Mouse (Mus musculus) ovary, postnatal 36 days (tissue): ENCODE measurements at regions not wholly inside any gene's neighbourhood (a gene's known extent, or its start where the extent isn't known, plus 50 kb on each side); places are given as distances from the start of the nearest gene placed in this dataset.

Experiments used
- DNase-seq: peaks from one replicate; pipeline ENCODE4 v3.0.0; 2022; ENCODE audit warnings: low spot score, mixed read lengths

DNA sequence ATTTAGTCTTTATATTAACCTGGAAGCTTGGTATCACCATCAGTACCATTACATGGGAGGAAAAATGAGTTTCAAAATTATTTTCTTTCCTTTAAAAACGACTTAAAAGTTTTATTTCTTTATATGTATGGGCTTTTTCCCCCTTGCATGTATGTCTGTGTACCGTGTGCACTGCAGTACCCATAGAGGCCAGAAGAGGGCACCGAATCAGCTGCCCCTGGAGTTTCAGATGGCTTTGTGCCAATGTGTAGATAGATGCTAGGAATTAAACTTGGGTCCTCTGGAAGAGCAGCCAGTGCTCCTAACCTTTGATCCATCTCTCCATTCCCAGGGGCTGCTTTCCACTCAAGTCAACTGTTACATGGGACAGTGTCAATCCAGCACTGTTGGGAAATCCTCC, 79.9 kb upstream of the Zfp64 start:
- DNase-seq, result peak; percentile 9

DNA sequence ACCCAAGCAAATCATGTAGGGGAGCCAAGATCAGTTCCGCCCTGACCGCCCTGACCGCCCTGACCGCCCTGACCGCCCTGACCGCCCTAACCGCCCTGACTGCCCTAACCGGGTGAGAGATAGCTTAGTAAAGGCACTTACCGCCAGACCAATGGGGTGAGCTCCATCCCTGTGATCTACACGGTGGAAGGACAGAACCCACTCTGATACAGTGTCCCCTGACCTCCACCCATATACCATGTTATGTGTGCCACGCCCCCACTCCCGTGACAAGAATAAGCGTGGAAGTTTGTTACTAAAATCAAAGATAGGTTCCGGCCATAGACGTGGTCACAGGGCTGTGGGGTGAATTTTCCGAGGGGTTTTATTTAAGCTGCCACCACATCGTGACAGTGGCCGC, 78.6 kb upstream of the Zfp64 start:
- no peak for DNase-seq

DNA sequence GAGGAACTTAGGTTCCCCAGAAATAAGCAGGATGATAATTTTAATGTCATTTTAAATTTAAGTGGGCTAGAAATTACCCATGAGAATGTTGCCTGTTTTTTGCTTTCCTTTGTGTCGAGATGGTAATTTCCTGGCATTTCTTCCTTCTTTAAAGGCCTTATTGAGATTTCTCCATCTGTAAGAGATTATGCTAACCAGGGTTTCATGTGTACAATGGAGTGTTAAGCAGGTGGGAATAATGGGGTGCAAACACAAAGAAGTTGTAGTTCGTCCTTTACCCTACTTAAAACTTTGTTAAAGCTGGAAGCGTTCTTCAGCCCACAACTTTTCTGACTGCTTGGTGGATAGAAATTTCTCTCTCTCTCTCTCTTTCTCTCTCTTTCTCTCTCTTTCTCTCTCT, 77.8 kb upstream of the Zfp64 start:
- DNase-seq, result no peak

DNA sequence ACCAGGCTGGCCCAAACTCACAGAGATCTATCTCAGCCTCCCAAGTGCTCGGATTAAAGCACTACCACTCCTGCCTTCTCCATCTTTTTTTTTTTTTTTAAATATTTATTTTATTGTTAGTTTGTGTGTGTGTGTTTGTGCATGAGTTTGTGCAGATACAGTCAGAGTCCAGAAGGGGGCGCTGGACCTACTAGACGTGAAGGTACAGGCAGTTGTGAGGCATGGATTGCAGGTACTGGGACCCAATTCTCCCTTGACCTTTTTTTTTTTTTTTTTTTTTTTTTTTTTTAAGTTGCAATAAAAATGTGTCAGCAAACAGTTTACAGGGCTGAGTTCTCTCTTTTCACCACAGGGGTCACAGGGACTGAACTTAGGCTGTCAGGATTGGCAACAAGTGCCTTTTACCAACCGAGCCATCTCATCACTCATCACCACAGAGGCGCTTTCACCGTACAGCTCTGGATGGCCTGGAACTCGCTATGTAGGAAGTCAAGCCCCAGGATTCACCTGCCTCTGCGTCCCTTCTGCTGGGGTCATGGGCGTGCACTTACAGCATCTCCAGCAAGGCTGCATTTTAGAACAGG, 73.2 kb upstream of the Zfp64 start:
- no peak for DNase-seq

DNA sequence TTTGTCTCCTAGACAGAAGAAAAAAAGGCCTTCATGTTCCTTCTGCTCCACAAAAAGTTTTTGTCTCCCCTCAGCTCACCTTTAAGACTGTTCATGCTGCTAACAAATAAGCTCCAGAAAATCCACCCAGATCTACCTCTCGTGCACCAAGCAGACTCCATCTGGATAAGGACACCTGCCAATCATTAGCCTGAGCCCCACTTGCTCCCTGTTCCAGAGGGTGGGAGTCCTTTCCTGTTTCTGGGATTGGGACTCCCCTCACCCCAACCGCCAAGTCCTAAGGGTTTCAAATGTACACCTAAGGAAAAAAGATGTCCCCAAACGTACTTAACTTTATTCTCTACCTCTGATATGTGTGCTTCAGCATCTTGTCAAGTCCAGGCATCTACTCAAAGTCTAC, 63.6 kb upstream of the Zfp64 start:
- no peak for DNase-seq

DNA sequence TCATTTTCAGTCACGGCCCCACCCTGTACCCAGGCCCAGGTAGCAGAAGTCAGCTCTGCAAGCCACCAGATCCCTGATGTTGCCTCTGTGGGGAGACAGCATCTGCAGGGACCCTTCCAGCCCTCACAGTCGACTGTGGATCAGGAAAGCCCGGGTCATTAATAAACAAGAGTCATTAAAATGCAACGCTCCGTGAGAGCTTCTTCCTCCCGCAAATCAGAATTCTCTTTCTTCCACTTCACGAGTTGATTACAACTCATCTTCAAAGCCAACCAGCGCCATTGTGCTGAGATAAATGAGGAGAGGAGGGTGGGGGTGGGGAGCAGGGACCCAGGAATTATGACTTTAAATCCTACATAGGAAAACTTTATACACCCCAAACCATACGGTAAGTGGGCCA, 54.9 kb upstream of the Zfp64 start:
- DNase-seq, result no peak

DNA sequence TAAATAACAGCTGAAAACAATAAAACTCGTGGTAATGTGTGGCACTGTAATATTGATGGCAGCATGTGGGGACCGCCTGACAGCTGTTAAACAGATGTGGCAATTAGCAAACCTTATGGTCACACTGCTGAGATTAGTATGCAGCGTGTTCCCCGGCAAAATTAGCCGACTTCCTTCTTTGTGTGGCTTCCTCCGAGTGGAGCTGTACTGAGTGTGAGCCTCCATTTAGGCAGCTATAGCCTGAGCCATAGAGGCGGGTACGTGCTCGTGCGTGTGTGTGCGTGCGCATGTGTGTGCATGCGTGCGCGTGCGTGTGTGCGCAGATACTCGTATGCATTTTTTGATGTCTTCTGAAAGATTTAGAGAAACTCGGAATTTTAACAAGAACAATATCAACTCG, 53.4 kb upstream of the Zfp64 start:
- DNase-seq, result no peak

DNA sequence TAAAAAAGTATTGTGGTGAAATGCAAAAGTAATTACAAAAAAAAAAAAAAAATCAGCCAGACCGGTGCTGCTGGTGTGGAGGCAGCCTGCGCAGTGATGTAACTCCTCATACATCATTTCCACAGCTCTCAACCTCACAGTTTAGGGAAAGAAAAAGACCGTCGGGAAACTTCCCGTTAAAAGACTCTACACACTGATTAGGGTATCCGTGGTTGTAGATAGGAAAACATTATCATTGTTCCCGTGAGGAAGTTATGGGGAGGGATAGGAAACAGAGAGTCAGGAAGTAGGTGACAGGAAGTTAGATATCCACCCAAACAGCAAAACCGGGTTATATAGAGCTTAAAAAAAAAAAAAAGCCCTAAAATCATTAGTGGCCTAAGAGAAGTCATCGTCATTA, 52.9 kb upstream of the Zfp64 start:
- no peak for DNase-seq

DNA sequence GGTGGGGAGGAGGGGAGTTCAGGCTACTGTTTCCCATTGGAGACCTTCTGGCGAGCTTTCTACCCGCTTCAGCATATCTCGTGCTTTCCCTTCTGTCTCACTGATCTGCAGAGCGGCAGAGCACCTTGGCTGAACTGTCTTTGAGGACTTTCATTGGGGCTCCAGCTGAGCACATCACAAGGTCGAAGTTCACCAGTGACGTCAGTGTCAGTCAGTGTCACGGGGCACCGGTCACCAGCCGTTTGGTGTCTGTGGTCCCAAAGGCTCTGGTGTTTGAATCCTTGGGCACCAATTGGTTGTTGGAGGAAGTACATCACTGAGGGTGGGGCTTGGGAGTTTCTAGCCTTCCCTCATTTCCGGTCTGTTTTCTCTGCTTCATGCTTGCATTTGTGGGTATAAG, 51.2 kb upstream of the Zfp64 start:
- no peak for DNase-seq

DNA sequence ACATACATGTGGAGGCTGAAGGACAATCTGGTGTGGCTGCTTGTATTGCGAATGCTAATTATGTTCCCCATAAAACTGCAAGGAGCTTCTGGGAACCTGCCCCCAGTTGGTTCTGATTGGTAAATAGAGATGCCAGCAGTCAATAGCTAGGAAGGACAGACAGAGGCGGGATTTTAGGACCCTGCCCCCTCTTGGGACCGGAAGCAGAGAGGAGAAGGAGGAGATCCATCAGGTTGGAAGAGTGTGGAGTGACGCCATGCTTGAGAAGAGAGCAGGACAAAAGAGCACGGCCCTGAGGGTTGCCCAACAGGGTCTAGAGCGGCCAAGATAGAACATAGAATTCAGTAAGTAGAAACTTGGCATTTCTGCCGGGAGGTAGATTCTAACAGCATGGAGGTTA, 50.4 kb upstream of the Zfp64 start:
- no peak for DNase-seq
